Mouse (Mus musculus): ENCODE results near the gene Olfr1272. TPM values are rescaled to one million over a fixed set of nuclear protein-coding genes. Genes with fewer than 3 reads are reported as not detected.
"Not testable (repeated sequence)": the region's sequence is repeated elsewhere in the genome, so short reads cannot be mapped to it uniquely, and the experiment has no call there.

The Olfr1272 gene
- total RNA-seq (2014; rRNA removed) = not detected in 2 replicates
- polyA plus RNA-seq (2015; fragmentation: Nextera tagmentation; extraction: Ambion mirVana) = not detected in 2 replicates

DNA sequence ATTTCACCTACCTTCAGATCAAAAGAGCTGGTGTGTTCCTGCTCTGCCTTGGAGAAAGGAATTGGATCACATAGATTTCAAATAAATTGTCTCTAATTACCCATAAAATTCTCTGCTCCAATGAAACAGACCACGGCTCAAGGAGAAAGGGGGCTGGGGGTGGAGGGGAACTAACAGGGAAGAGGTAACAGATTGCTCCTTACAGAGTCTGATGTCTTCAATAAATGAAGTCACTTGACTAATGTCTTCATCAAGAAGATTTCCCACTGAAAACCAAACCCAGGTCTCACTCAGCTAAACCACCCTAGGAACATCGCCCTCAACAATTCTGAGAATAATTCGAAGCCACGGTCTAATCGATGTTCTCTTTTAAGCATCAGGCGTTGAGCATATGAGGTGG is at the start of gene Olfr1272:
Olfr1272 (minus strand) TSS at position 101 of the 400 bp plus-strand sequence.
- no peak within 1 kb of the TSS for H3K4me3 ChIP-seq (ENCODE audit: low read length)
- no peak within 1 kb of the TSS for H3K9ac ChIP-seq (replicated peaks; ENCODE audit: low read length)
- DNase-seq (ENCODE audit: low spot score) (no peak), ATAC-seq (no peak)
- H3K4me2 ChIP-seq (ENCODE audit: low read depth, low read length) = no peak within 1 kb of the TSS
- H3K27me3 ChIP-seq (ENCODE audit: insufficient read depth, low read length) = no peaks in the 10 kb centered on the region
- no peaks in the 10 kb centered on the region for H3K36me3 ChIP-seq (ENCODE audit: insufficient read depth, low read length)
- no peak within 1 kb of the TSS for H3K27ac ChIP-seq
- H3K9me3 ChIP-seq (ENCODE audit: low read length) = no peaks in the 10 kb centered on the region
- WGBS = 73% methylated on average over 6 of the region's 6 CpGs
- H3K4me1 ChIP-seq (ENCODE audit: insufficient read depth, low read length) = no peaks in the 10 kb centered on the region
- no peak for TF ChIP-seq CTCF (IDR thresholded peaks at IDR 0.05; ENCODE audit: low read depth)

- H3K4me3 ChIP-seq (ENCODE audit: low read length); H3K9ac ChIP-seq (replicated peaks; ENCODE audit: low read length); H3K4me1 ChIP-seq (ENCODE audit: insufficient read depth, low read length); DNase-seq (ENCODE audit: low spot score); H3K9me3 ChIP-seq (ENCODE audit: low read length); H3K36me3 ChIP-seq (ENCODE audit: insufficient read depth, low read length); H3K27ac ChIP-seq; H3K4me2 ChIP-seq (ENCODE audit: low read depth, low read length); H3K27me3 ChIP-seq (ENCODE audit: insufficient read depth, low read length); ATAC-seq: not testable (repeated sequence)
- WGBS = no CpG with 5 or more reads among the region's 6 CpGs
Observed at GRCm38 (mm10) chr2:90321900-90322299, 29.3 kb upstream of the Olfr1272 start, which contains the start of gene Gm13769. Gm13769 (plus strand) TSS chr2:90322200.

GRCm38 (mm10) chr2:90270932-90271331 is 21.7 kb downstream of the Olfr1272 start, which contains the start of gene Olfr1271:
Olfr1271 (minus strand) TSS chr2:90271032.
- no peaks in the 10 kb centered on the region for H3K4me1 ChIP-seq (ENCODE audit: insufficient read depth, low read length)
- H3K4me3 ChIP-seq (ENCODE audit: low read length) = no peak within 1 kb of the TSS
- no peak for TF ChIP-seq CTCF (IDR thresholded peaks at IDR 0.05; ENCODE audit: low read depth)
- H3K4me2 ChIP-seq (ENCODE audit: low read depth, low read length) = no peak within 1 kb of the TSS
- H3K9me3 ChIP-seq (ENCODE audit: low read length) = no peaks in the 10 kb centered on the region
- no peak within 1 kb of the TSS for H3K27ac ChIP-seq
- 88% methylated on average over 2 of the region's 2 CpGs for WGBS
- DNase-seq (ENCODE audit: low spot score) (no peak), ATAC-seq (no peak)
- H3K9ac ChIP-seq (replicated peaks; ENCODE audit: low read length) = no peak within 1 kb of the TSS
- H3K27me3 ChIP-seq (ENCODE audit: insufficient read depth, low read length) = no peaks in the 10 kb centered on the region
- H3K36me3 ChIP-seq (ENCODE audit: insufficient read depth, low read length) = no peaks in the 10 kb centered on the region

- no peak within 1 kb of the TSS for H3K4me2 ChIP-seq (ENCODE audit: low read depth, low read length)
- TF ChIP-seq CTCF (IDR thresholded peaks at IDR 0.05; ENCODE audit: low read depth) = no peak
- ATAC-seq (no peak), DNase-seq (ENCODE audit: low spot score) (no peak)
- H3K9me3 ChIP-seq (ENCODE audit: low read length) = no peaks in the 10 kb centered on the region
- H3K27ac ChIP-seq = no peak within 1 kb of the TSS
- H3K27me3 ChIP-seq (ENCODE audit: insufficient read depth, low read length) = no peaks in the 10 kb centered on the region
- WGBS = 89% methylated on average over 4 of the region's 4 CpGs
- no peak within 1 kb of the TSS for H3K4me3 ChIP-seq (ENCODE audit: low read length)
- H3K9ac ChIP-seq (replicated peaks; ENCODE audit: low read length) = no peak within 1 kb of the TSS
- H3K36me3 ChIP-seq (ENCODE audit: insufficient read depth, low read length) = no peaks in the 10 kb centered on the region
- no peaks in the 10 kb centered on the region for H3K4me1 ChIP-seq (ENCODE audit: insufficient read depth, low read length)
Observed at GRCm38 (mm10) chr2:90257492-90257891, 35.1 kb downstream of the Olfr1272 start, which contains the start of gene Olfr142. Olfr142 (minus strand) TSS chr2:90257592.

Other genes starting within 250 kb of the Olfr1272 start
- gene Olfr140, start 229.2 kb downstream of the Olfr1272 start, total RNA-seq (2014; rRNA removed) = not detected in 2 replicates
- not detected in 2 replicates for gene Olfr140, start 229.2 kb downstream of the Olfr1272 start, polyA plus RNA-seq (2015; fragmentation: Nextera tagmentation; extraction: Ambion mirVana)
- gene Olfr1269, start 171.4 kb downstream of the Olfr1272 start, total RNA-seq (2014; rRNA removed) = not detected in 2 replicates
- gene Olfr1269, start 171.4 kb downstream of the Olfr1272 start, polyA plus RNA-seq (2015; fragmentation: Nextera tagmentation; extraction: Ambion mirVana) = not detected in 2 replicates
- not detected in 2 replicates for gene Olfr32, start 150.5 kb downstream of the Olfr1272 start, total RNA-seq (2014; rRNA removed)
- gene Olfr32, start 150.5 kb downstream of the Olfr1272 start, polyA plus RNA-seq (2015; fragmentation: Nextera tagmentation; extraction: Ambion mirVana) = not detected in 2 replicates
- not detected in 2 replicates for gene Olfr1270, start 139.8 kb downstream of the Olfr1272 start, total RNA-seq (2014; rRNA removed)
- gene Olfr1270, start 139.8 kb downstream of the Olfr1272 start, polyA plus RNA-seq (2015; fragmentation: Nextera tagmentation; extraction: Ambion mirVana) = not detected in 2 replicates
- not detected in 2 replicates for gene Olfr1506, start 68.3 kb downstream of the Olfr1272 start, total RNA-seq (2014; rRNA removed)
- not detected in 2 replicates for gene Olfr1506, start 68.3 kb downstream of the Olfr1272 start, polyA plus RNA-seq (2015; fragmentation: Nextera tagmentation; extraction: Ambion mirVana)
- gene Olfr142, start 35.2 kb downstream of the Olfr1272 start, total RNA-seq (2014; rRNA removed) = not detected in 2 replicates
- gene Olfr142, start 35.2 kb downstream of the Olfr1272 start, polyA plus RNA-seq (2015; fragmentation: Nextera tagmentation; extraction: Ambion mirVana) = not detected in 2 replicates
- gene Olfr1271, start 21.8 kb downstream of the Olfr1272 start, total RNA-seq (2014; rRNA removed) = not detected in 2 replicates
- not detected in 2 replicates for gene Olfr1271, start 21.8 kb downstream of the Olfr1272 start, polyA plus RNA-seq (2015; fragmentation: Nextera tagmentation; extraction: Ambion mirVana)
- gene Gm13769, start 29.4 kb upstream of the Olfr1272 start, total RNA-seq (2014; rRNA removed) = not detected in 2 replicates
- not detected in 2 replicates for gene Gm13769, start 29.4 kb upstream of the Olfr1272 start, polyA plus RNA-seq (2015; fragmentation: Nextera tagmentation; extraction: Ambion mirVana)
- not detected in 2 replicates for gene Olfr1274-ps, start 105.8 kb upstream of the Olfr1272 start, total RNA-seq (2014; rRNA removed)
- not detected in 2 replicates for gene Olfr1274-ps, start 105.8 kb upstream of the Olfr1272 start, polyA plus RNA-seq (2015; fragmentation: Nextera tagmentation; extraction: Ambion mirVana)